Mouse (Mus musculus) liver, postnatal 0 days (tissue): Measurements from ENCODE around the gene Irak3. TPM values are rescaled to one million over a fixed set of nuclear protein-coding genes. Genes with fewer than 3 reads are reported as not detected.
A peak's percentile ranks its signal among the peaks of the same experiment; 100 is the strongest.

Experiments
- ATAC-seq: fragments of 200-750 bp; cut with Nextera tagmentation; 2 replicates; pipeline ENCODE4 v1.8.0; 2017; ENCODE audit warnings: mild to moderate bottlenecking, moderate library complexity
- DNase-seq: peaks from one replicate; pipeline ENCODE4 v3.0.0-alpha.2; 2016
- H3K27ac ChIP-seq: fragments of 300-500 bp; sonication (generic); 2 replicates; pipeline ENCODE4 v1.5.1; 2014; ENCODE audit warnings: antibody characterized with exemption, moderate library complexity, mild to moderate bottlenecking, low read depth
- H3K27me3 ChIP-seq: fragments of 300-500 bp; sonication (generic); 2 replicates; pipeline ENCODE4 v1.6.1; 2014; ENCODE audit warnings: low read length, control low read depth, mixed read lengths; ENCODE audit not compliant: insufficient read depth
- H3K36me3 ChIP-seq: fragments of 300-500 bp; sonication (generic); replicated peaks from 2 replicates; pipeline ENCODE4 v1.6.1; 2014; ENCODE audit warnings: mild to moderate bottlenecking, control low read depth, low read length, moderate library complexity, mixed read lengths; ENCODE audit not compliant: insufficient read depth
- H3K4me1 ChIP-seq: fragments of 300-500 bp; sonication (generic); 2 replicates; pipeline ENCODE4 v1.6.1; 2014; ENCODE audit warnings: antibody characterized with exemption, mild to moderate bottlenecking, control low read depth; ENCODE audit not compliant: insufficient read depth
- H3K4me2 ChIP-seq: fragments of 300-500 bp; sonication (generic); 2 replicates; pipeline ENCODE4 v1.6.1; 2014; ENCODE audit warnings: low read depth, mild to moderate bottlenecking, low read length, moderate library complexity, mixed read lengths
- H3K4me3 ChIP-seq: fragments of 300-500 bp; sonication (generic); 2 replicates; pipeline ENCODE4 v1.5.1; 2014; ENCODE audit warnings: low read depth, low read length
- H3K9ac ChIP-seq: fragments of 300-500 bp; sonication (generic); replicated peaks from 2 replicates; pipeline ENCODE4 v1.6.1; 2014; ENCODE audit warnings: mild to moderate bottlenecking, moderate library complexity
- H3K9me3 ChIP-seq: fragments of 300-500 bp; sonication (generic); 2 replicates; pipeline ENCODE4 v1.6.1; 2016; ENCODE audit warnings: mild to moderate bottlenecking, control low read depth, low read length, mixed read lengths
- CTCF ChIP-seq: sonication (generic); IDR thresholded peaks from 2 replicates; pipeline ENCODE4 v1.5.1; 2016; ENCODE audit warnings: antibody characterized with exemption, low read depth
- EP300 ChIP-seq: IDR thresholded peaks from 2 replicates; pipeline ENCODE4 v1.6.1; 2016; ENCODE audit warnings: antibody characterized with exemption, low read depth, mild to moderate bottlenecking
- WGBS: fragments of 180-500 bp; shearing (Covaris S2); extraction: QIAGEN DNeasy Blood & Tissue Kit; methylation state at CpG from one replicate; pipeline ENCODE4 v1.1.7; 2014; ENCODE audit not compliant: insufficient replicate concordance; 5-methylcytosine and 5-hydroxymethylcytosine counted together
- polyA plus RNA-seq: library from polyadenylated mRNA; unstranded; fragments of >200 nt; fragmentation: Nextera tagmentation; extraction: Ambion mirVana; gene quantifications from 2 replicates; pipeline ENCODE4 v1.2.1, GENCODE M21; 2015

Irak3 gene
- polyA plus RNA-seq, 1 experiment from 2014 or later = 1.5 TPM

- Histone ChIP-seq H3K9ac (no peak overlapping the region), H3K27me3 (no peaks in the 10 kb centered on the region), H3K4me2 (no peak overlapping the region), H3K9me3 (no peaks in the 10 kb centered on the region), H3K36me3 (no peaks in the 10 kb centered on the region), H3K4me3 (no peak overlapping the region), H3K4me1 (no peaks in the 10 kb centered on the region), H3K27ac (no peak overlapping the region)
- TF ChIP-seq EP300 = no peak
- TF ChIP-seq CTCF = no peak
- DNase-seq (no peak), ATAC-seq (no peak)
- 75% methylated on average over 8 of the region's 8 CpGs for WGBS
Measured at GRCm38 (mm10) chr10:120238241-120238640, 36.3 kb upstream of the Irak3 start.

GRCm38 (mm10) chr10:120236855-120237254, 34.9 kb upstream of the Irak3 start:
- 76% methylated on average over 9 of the region's 9 CpGs for WGBS
- 0 out of 2 replicates have a peak, but pooled peaks cover 3% of the 10 kb centered on the region for H3K36me3 ChIP-seq
- H3K27ac ChIP-seq = no peak overlapping the region
- H3K4me2 ChIP-seq = no peak overlapping the region
- H3K9ac ChIP-seq = no peak overlapping the region
- no peak overlapping the region for H3K4me3 ChIP-seq
- no peaks in the 10 kb centered on the region for H3K9me3 ChIP-seq
- no peak for TF ChIP-seq EP300
- TF ChIP-seq CTCF = no peak
- H3K4me1 ChIP-seq = no peaks in the 10 kb centered on the region
- no peak for ATAC-seq
- DNase-seq = no peak
- no peaks in the 10 kb centered on the region for H3K27me3 ChIP-seq

GRCm38 (mm10) chr10:120233655-120234367, 31.9 kb upstream of the Irak3 start:
- Histone ChIP-seq H3K9me3 (no peaks in the 10 kb centered on the region), H3K4me1 (no peaks in the 10 kb centered on the region), H3K27me3 (no peaks in the 10 kb centered on the region), H3K36me3 (peaks cover 24% of the 10 kb centered on the region), H3K4me3 (peak overlapping the region; percentile 15), H3K4me2 (peak overlapping the region; percentile 49), H3K27ac (0 out of 2 replicates have a peak overlapping the region, but pooled peaks have one; percentile 19), H3K9ac (0 out of 2 replicates have a peak overlapping the region, but pooled peaks have one; percentile 23)
- DNase-seq (peak; percentile 73), ATAC-seq (peak; percentile 55; the same call in 1 of the 2 replicates)
- TF ChIP-seq EP300 (no peak), CTCF (peak; percentile 87)
- WGBS = 28% methylated on average over 18 of the region's 18 CpGs

GRCm38 (mm10) chr10:120231718-120232117, 29.8 kb upstream of the Irak3 start:
- H3K4me1 ChIP-seq = peaks cover 11% of the 10 kb centered on the region
- no peak overlapping the region for H3K9ac ChIP-seq
- H3K27me3 ChIP-seq = no peaks in the 10 kb centered on the region
- no peak overlapping the region for H3K4me2 ChIP-seq
- peak; percentile 82 for DNase-seq
- peaks cover 29% of the 10 kb centered on the region for H3K36me3 ChIP-seq
- no peaks in the 10 kb centered on the region for H3K9me3 ChIP-seq
- 27% methylated on average over 5 of the region's 5 CpGs for WGBS
- no peak overlapping the region for H3K4me3 ChIP-seq
- no peak for TF ChIP-seq EP300
- peak; percentile 87 for TF ChIP-seq CTCF
- no peak overlapping the region for H3K27ac ChIP-seq
- ATAC-seq = no peak

GRCm38 (mm10) chr10:120226871-120227661, 25.1 kb upstream of the Irak3 start, which contains the start of gene Llph:
TSS of gene Llph (plus strand) at chr10:120227070.
- DNase-seq = peak; percentile 92
- Histone ChIP-seq H3K4me3 (peak within 1 kb of the TSS; percentile 97), H3K9ac (peak within 1 kb of the TSS; percentile 94), H3K36me3 (peaks cover 27% of the 10 kb centered on the region), H3K4me1 (peaks cover 11% of the 10 kb centered on the region), H3K27ac (peak within 1 kb of the TSS; percentile 77), H3K27me3 (no peaks in the 10 kb centered on the region), H3K4me2 (peak within 1 kb of the TSS; percentile 92), H3K9me3 (no peaks in the 10 kb centered on the region)
- peak; percentile 94 for ATAC-seq
- TF ChIP-seq CTCF (no peak), EP300 (no peak)
- 2% methylated on average over 57 of the region's 57 CpGs for WGBS

GRCm38 (mm10) chr10:120220776-120221175, 18.8 kb upstream of the Irak3 start:
- TF ChIP-seq EP300 = no peak
- no peak for TF ChIP-seq CTCF
- ATAC-seq = no peak
- H3K9me3 ChIP-seq = no peaks in the 10 kb centered on the region
- H3K9ac ChIP-seq = no peak overlapping the region
- H3K27me3 ChIP-seq = no peaks in the 10 kb centered on the region
- H3K27ac ChIP-seq = 0 out of 2 replicates have a peak overlapping the region, but pooled peaks have one; percentile 22
- H3K4me2 ChIP-seq = no peak overlapping the region
- no peaks in the 10 kb centered on the region for H3K4me1 ChIP-seq
- H3K36me3 ChIP-seq = peaks cover 26% of the 10 kb centered on the region
- no peak for DNase-seq
- no peak overlapping the region for H3K4me3 ChIP-seq
- WGBS = 66% methylated on average over 7 of the region's 7 CpGs
